Mouse (Mus musculus): ENCODE data around the gene Rcn3.

DNA sequence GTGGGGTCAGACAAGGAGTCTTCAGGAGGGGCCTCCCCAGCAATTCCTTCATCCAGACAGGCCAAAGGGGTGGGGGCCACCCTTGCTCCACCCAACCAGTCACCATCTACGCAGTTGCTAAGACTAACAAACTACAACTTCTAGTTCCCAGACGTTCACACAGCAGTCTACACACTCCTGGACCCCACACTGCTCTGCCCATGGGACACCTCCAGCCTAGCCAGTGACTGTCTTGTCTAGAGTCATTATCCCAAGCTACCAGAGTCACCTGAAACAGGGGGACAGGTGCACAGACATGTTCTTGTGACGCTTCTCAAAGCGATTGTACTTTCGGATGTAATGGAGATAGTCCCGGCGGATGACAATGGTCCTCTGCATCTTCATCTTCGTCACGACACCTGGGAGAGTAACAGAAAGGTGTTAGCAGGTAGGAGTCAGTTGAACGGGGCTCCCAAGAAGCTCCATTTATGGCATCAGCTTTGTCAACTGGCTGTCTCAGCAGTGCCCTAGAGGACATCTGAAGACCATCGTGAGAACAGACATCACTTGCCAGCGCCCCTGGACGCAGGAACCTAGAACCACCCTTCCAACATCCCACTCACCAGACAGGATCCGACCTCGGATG is 30.7 kb upstream of the Rcn3 start:
- TF ChIP-seq CTCF (IDR thresholded peaks at IDR 0.05; ENCODE audit: low read depth) = no peak
- TF ChIP-seq EP300 (IDR thresholded peaks at IDR 0.05; ENCODE audit: low read depth) = no peak
